Mouse (Mus musculus): Measurements from ENCODE around the gene Hist1h2ae.
"Not testable (repeated sequence)": the region's sequence is repeated elsewhere in the genome, so short reads cannot be mapped to it uniquely, and the experiment has no call there.

Hist1h2ae gene
- long read RNA-seq, experiment 1, result 0 reads
- long read RNA-seq, experiment 2, result 0 reads

DNA sequence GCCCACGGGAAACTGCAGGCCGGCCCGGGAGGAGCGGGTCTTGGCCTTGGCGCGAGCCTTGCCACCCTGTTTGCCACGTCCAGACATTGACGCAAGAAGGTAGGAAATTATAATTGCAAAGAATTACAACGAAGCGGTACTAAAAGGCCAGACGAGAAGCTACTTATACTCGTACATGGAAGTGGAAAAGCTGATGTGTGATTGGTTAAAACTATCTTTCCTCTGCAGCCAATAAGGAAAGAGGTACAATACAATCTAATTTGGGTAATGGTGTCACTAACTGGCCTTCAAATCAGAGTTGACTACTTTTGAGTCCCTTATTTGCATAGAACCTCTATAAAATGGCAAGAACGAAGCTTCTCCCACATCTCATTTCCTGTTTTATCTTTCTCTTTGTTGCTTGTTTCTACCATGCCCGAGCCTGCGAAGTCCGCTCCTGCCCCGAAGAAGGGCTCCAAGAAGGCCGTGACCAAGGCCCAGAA, at the start of gene Hist1h2ae, which contains the start of gene Hist1h2bg:
Gene Hist1h2ae, minus strand, starts transcription at position 199 of the 482 bp plus-strand sequence.
Gene Hist1h2bg, plus strand, starts transcription at position 375 of the 482 bp plus-strand sequence.
- intact Hi-C loops (cut with DNase I), result no loop called here

DNA sequence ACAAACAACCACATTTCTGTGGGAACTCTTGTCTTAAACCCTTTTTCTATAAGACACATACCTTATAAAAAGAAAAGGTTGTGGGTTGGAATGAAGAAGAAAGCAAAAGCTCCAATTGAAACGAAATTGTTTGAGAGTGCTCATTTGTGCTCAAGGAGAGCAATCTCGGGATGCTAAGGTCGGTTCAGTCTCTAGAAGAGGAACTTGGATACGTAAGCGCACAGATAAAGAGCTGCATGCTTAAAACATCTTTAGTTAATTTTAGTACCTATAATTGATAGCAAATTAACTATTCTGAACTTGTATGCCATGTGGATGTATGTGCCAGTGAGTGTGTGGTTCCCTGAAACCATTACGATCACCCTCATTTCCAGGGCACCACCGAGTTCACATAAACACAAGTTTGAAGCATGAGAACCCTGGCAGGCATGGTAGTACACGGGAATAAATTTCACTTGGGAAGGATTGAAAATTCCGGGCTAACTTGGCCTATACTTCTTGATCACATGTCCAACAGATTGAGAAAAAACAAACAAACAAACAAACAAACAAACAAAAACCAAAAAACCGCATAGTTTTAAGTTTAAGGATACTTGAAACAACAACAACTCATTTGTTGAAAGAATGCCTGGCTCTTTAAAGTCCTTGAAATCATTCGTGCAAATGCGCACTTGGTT, 49.2 kb upstream of the Hist1h2ae start:
- intact Hi-C loops (cut with DNase I), result no loop called here

DNA sequence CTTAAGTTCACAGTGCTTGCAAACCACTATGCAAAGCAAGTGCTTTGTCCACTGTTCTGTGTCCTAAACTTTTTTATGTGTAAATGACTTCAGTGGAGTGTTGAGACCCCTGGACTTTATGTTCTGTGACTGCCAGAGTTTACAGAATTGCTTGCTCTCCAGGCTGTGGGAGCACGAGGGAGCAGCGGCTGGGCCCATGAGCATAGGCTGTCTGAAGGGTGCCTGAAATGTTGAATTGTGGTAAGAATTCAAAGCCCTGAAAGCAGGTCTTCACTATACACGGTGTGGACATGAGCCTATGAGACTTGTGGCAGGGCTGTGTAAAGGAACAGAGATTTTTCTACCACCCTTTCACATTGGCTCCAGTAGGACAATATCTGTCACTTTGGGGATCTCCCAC, 40.6 kb upstream of the Hist1h2ae start:
- intact Hi-C loops (cut with DNase I), result no loop called here

DNA sequence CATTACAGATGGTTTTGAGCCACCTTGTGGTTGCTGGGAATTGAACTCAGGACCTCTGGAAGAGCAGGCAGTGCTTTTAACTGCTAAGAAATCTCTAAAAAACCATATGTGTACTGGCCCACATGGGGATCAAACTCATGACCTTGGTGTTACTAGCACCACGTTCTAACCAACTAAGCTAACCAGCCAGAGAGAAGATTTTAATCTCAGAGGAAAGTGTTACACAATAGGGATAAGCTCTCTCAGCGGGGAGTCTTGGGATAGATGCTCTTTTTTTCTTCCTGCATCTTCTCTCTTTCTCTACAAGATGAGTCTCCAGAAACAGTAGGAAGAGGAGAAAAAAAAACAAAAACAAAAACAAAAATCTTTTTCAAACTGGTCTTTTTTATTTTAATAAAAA, 39.4 kb upstream of the Hist1h2ae start:
- intact Hi-C loops (cut with DNase I), result no loop called here

DNA sequence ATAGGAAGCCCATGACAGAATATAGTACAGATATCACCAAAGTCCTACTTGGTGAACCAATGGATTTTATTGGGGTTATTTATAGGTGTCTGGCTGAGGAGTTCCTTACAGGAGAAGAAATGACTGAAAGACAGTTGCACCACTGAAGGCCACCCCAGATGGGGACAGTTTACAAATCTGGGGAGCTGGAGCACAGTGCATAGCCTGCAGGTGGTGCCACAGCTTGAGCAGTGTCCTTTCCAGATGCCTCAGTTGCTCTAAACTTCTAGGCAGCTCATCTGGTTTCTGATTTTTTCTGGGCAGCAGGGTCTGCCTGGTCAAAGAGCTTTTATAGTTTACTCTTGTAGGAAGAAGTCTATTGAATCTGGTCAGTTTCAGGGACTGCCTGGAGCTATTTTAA, 38.8 kb upstream of the Hist1h2ae start:
- intact Hi-C loops (cut with DNase I), result no loop called here

DNA sequence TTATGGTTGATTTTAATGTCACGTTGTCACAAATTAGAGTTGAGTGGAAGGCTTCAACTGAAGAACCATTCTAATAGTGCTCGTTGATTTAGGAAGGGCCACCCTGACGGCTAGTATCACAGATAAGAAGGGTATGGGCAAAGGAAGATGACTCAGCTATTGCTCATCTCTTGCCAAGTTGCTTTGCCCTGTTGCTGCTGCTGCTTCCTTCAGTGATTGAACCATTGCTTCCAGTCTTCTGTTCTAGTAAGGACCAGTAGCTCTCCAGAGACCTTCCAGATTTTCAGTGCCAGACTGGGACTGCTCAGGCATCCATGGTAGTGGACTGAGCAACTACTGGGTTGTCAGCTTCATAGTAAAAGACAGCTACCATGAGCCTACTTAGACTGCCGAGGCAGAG, 38.2 kb upstream of the Hist1h2ae start:
- intact Hi-C loops (cut with DNase I), result no loop called here

DNA sequence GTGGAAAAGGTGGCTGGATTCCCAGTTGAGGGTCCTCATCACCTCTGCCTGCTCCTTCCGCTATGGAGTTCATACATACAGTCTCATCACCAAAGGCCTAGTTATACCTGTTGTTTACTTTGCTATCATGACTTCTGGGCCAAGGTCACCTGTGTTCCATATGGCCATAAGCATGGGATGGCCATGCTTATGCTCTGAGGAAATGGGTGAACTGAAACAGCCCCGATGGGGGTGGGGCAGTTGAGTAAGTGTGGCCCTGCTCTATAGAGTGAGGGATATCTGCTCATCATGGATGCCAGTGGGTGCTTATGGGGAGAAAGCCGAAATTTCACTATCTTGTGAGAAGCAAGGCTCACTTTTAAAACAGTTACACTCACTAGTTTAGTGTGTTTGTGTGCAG, 34.0 kb upstream of the Hist1h2ae start:
- intact Hi-C loops (cut with DNase I), result no loop called here

DNA sequence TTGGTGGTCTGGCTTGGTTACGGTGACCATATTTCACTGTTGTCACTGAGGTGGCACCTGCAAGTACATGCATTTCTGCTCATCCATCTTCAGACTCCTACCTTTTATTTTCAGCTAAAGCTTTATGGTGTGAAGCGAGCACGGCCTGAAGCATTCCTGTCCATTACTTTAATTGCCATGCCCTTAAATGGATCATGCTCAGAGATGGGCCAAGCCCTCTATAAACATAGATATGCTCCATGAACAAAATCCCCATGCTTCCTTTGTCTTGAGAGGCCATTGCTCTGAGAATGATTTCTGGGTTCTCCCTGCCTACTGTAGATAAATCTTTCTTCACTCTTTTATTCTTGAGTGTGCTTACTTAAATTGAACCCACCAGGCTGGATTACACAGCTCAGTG, 33.4 kb upstream of the Hist1h2ae start:
- intact Hi-C loops (cut with DNase I), result no loop called here

DNA sequence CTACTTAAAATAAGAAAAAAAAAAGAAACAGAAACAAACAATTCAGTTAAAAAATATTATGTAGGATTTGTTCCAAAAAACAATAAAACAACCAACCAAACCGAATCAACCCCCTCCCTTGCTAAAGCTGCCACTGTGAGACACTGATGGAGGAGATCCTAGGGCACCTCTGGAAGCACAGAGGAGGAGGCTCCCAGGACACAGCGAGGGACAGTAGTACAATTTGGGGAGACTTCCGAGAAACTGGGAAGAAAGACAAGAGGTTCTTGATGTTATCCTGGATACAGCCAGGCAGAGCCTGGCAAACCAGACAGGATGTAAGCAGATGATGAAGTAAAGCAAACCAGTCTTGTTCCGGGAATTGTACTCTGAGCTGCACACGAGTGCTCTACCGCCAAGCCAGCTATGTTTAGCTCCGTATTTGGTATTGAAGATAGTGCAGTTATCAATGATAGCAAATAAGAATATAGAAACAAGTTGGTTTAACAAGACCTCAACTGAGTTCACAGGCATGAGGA, 32.2 kb upstream of the Hist1h2ae start:
- intact Hi-C loops (cut with DNase I), result no loop called here

DNA sequence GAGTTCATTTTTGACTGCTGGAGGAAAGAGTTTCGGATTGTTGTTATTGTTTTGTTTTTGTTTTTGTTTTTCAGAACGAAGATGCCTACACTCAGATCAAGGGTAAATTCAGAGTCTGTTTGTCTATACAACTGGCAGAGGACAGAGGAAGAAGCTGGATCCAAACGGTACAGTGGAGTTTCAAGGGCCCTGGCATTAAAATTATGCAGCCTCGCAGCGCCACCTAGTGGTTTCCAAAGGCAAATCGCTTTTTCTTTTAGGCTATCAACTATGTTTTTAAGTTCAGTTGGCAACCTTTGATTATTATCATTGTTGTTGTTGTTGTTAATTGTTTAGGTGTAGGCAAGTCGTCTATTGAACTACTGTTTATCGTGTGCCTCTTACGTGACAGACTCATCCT, 26.9 kb upstream of the Hist1h2ae start:
- intact Hi-C loops (cut with DNase I), result loop anchor here (10.0 kb wide), 1 partner anchor 173 kb away; the partner anchor contains the start of gene Abt1

DNA sequence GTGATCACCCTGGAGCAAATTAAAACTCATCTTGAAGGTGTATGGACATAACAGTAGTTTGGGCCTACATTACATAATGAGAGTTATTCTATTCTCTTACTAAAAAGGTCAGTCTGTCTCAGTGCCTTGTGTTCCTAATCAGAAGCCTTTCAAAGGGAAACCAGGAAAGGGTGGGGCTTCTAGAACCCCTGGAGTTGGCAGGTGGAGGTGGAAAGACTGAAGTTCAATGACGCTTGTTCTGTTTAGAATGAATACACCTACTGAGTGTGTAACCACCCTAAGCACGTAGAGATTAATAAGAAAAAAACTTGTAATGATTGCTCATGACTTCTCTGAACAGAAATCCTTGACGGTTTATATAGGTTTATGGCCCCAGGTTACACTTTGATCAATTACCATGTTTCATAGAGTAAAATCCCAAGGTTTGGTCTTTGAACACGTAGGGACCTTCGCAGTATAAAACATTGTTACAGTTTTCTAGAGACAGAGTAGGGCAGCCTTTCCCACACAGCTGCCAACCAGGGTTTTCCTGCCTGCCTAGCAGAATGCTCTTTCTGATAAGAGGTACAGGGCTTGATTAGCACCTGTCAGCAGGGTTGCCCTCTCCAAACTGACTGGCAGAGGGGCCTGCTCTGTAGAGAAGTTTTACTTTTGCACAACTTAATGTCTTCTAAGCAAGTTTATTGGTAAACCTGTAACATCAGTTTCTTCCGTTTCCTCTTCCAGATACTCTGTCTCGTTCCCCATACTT, 24.8 kb upstream of the Hist1h2ae start:
- intact Hi-C loops (cut with DNase I), result loop anchor here (10.0 kb wide), 1 partner anchor 171 kb away; the partner anchor contains the start of gene Abt1

DNA sequence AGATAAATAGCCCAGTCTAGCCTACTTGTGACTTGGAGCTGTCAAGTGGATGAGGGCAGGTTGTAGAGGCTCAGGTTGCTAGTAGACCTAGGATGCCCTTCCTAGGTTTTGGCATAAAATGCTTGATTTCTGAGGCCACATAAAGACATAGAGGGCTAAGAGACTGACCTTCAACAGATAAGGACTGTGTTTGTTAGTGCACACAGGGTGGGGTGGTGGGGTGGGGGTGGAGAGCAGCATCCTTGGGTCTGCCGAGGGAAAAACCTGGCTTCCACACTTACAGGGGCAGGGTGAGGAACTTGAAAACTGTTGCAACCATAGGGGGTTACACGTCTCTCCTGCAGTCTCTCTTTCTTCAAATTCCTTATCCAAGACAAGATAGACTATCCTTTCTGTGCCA, 24.2 kb upstream of the Hist1h2ae start:
- intact Hi-C loops (cut with DNase I), result loop anchor here (10.0 kb wide), 1 partner anchor 170 kb away; the partner anchor contains the start of gene Abt1

DNA sequence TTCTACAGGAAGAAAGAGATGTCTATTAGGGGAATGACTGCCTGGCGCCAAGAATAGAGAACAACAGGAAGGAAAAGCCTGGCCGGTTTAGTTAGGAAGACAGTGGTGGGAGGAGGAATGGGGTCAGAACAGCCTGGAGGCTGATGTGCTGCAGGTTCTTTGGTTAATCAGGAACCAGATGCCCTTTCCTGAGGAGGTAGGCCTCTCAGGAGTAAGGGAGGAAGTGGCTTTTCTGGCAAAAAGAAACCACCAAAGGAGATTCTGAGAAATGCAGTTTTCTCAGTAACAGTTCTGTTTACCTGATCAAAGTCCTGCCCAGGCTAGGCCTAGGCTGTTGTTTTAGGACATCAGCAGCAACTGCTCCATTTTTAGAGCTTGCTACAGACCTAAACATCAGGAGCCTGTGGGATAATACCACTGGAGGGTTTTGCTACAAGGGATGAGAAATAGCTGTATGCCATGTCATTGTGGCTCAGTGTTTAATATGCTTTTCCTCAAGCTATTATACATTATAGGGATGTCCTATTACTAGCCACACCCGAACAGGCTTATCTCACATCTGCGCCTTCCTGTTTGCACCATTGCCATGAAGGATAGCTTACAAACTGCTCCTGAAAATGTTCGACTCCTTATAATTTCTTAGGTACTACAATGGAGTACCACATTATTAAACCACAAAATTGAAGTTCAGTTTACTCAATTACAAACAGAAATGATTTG, 22.2 kb upstream of the Hist1h2ae start:
- intact Hi-C loops (cut with DNase I), result loop anchor here (10.0 kb wide), 1 partner anchor 168 kb away; the partner anchor contains the start of gene Abt1

DNA sequence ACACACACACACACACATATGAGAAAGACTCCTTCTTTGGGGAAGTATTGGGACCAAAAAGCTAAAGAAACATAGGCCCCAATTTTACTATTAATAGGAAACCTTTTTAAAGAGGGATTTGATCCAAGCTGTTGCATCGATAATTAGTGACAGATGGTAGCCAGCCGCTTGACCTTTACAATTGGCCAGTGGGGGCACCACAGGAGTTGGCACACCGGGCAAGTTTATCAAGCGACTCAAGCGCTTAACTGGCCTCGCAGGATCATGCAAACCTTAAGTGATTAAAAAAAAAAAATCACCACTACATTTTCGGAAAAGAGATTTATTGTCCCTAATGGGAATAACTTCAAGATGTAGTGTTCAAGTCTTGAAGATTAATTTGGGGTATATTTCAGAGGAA, 21.6 kb upstream of the Hist1h2ae start:
- intact Hi-C loops (cut with DNase I), result loop anchor here (10.0 kb wide), 1 partner anchor 168 kb away; the partner anchor contains the start of gene Abt1

DNA sequence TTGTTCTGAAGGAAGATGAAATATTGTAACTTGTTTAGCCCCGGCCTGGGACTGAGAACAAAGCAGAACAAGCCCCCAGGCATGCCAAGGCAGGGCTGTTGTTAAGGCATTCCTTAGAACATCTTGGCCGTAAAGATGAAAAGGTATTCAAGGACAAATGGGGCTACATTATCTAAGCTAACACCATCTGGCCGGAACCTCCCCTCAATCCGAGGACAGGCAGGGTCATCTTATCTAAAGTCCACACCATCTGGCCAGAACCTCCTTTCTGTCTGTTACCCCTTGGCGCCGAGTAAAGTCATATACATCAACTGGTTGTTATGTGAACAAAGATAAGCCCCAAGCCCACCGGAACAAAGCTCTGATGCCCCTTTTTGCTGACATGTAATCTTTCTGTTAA, 20.9 kb upstream of the Hist1h2ae start:
- intact Hi-C loops (cut with DNase I), result loop anchor here (10.0 kb wide), 1 partner anchor 167 kb away; the partner anchor contains the start of gene Abt1

DNA sequence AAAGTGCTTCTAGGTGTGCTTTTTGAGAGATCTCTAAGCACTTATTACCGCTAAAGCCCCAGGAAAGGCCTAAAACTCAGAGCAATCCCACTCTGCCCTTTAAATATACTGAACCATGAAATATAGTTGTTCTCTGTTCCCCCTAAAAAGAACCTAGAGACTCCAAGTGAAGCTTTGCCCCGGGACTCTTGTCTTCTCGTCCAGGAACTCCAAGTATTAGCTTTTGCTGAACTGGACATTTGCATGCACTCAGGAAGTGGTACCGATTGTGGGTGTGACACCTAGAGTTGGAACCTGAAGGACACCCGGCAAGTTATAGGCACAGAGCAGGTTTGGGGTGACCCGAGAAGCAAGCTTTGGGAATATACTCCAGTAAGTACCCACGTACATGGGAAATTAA, 20.2 kb upstream of the Hist1h2ae start:
- intact Hi-C loops (cut with DNase I), result loop anchor here (10.0 kb wide), 1 partner anchor 166 kb away; the partner anchor contains the start of gene Abt1

DNA sequence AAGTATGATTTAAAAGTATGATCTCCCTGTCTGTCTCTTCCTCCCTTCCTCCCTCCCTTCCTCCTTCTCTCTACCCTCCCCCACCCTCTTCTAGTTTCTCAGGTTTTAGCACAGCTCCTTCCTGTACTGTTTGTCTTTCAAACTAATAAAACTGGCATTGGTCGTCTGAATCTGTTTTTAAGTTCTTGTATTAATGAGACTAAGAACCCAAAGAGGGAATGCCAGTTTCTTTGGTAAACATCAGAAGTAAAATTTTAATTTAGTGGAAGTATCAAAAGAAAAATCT, 15.9 kb upstream of the Hist1h2ae start:
- intact Hi-C loops (cut with DNase I), result no loop called here

DNA sequence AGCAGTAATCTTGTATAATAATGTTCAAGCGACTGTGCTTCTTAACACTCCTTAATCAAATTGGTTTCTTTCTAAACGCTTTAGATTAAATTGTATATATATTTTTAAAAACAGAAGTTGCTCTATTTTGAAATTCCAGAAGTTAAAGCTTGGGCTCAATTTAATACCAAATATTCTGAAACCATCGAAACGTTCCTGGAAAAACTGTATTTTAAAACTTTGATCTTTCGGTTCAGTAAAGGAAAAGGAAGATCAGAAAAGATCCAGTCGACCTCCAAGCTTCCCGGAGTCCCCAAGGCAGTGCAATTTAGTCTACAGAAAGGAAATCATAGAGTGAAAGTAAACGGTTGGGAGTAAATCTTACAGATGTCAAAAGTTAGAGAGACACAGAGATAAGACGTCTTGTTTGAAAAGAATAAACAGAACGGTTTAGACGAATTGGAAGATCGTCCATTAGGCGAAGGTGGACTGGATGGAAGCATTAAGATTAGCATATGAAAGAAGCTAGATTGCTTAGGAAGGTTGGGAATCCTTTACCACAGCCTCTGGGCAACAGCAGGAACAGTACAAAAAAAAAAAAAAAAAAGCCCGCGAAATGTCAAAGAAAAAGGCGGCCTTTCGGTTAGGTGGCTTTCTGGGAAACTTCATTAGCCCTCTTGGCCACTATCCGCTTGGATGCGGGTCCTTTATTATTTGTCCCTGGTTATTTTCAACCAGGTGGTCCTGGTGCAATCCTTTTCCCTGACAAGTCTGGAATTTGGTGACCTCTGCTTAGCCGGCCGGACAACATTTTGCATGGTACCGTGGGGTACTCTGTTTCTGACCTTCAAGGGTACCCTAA, 15.3 kb upstream of the Hist1h2ae start:
- intact Hi-C loops (cut with DNase I), result no loop called here

DNA sequence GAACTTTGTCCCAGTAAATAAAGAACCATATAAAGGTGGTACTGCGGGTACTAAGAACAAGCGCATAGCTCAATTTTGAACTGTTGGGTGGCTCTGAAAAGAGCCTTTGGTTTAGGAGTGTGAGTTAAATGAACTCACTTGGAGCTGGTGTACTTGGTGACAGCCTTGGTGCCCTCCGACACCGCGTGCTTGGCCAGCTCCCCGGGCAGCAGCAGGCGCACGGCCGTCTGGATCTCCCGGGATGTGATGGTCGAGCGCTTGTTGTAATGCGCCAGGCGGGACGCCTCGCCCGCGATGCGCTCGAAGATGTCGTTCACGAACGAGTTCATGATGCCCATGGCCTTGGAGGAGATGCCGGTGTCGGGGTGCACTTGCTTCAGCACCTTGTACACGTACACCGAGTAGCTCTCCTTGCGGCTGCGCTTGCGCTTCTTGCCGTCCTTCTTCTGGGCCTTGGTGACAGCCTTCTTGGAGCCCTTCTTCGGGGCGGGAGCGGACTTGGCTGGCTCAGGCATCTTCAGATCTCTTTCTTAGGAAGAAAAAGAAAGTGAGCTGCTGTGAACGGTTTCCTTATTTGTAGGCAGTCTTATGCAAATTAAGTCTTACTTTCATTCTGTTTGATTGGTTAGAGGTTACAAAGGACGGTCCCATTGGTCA, 14.6 kb upstream of the Hist1h2ae start:
- intact Hi-C loops (cut with DNase I), result not testable (repeated sequence)

DNA sequence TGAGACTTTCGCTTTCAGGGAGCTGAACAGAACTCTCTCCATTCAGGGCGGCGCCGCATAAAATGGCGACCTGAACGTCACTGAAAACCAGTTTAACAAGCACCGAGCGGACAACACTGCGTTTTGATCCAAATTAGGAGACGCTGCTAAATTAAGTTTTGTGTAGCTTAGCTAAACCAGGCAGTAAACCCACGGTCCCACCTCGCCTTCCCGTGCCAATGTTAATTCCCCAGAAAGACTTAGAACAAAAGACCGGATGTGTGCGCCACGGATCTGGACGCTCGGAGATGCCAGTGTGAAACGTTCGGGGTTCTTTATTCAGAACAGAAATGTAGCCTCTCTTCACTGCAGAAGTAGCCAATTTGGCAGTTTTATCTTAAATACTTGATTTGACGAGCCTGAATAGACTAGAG, 14.0 kb upstream of the Hist1h2ae start:
- intact Hi-C loops (cut with DNase I), result no loop called here

All from adrenal gland (tissue).